Mouse (Mus musculus) CD4-positive naive resting alpha-beta T cell, adult 76 days (primary cell): ENCODE measurements around the gene Cdc42ep5. TPM values are rescaled to one million over a fixed set of nuclear protein-coding genes. Genes with fewer than 3 reads are reported as not detected.

Source experiments
- total RNA-seq: library from RNA; stranded (reverse); gene quantifications from one replicate; pipeline ENCODE4 v1.2.4, GENCODE M21; 2023

Gene Cdc42ep5
- not detected for total RNA-seq

DNA sequence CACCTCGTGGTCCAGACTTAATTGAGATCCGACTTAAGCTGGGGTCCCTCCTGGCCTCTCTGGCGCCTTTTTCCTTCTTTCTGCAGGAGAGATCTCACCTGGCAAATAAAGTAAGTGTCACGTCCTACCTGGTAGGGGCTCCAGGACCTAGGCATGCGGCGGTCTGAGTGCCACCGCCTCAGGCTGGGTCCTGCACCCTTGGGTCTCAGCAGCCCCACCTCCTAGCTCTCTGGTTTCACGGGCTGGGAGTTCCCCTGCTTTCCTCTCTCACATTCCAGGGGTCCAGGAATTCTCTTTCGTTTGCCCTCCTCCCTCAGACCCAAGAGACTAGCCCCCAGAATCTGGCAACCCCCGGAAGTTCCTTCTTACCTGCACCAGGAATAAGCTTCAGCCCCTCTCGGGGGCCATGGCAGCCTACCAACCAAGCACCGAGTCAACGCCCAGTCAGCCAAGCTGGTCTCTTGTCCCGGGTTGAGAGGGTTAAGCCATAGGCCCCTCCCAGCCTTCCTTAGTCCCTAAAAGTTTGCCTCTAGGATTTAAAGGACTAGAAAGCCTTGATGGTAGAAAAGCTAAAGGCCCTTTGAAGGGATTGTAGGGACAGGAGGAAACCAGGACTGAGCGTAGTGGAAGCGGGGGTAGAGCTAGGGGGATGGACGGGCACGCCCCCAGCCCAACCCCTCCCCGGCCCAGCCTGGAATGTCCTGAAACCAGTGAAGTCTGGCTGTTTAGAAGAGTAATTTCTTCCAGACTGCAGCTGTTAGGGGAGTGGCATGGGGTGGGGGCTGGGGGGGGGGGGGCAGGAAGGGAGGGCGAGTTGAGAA is at the start of gene Cdc42ep5:
Cdc42ep5 (minus strand) TSS at position 771 of the 821 bp plus-strand sequence.

DNA sequence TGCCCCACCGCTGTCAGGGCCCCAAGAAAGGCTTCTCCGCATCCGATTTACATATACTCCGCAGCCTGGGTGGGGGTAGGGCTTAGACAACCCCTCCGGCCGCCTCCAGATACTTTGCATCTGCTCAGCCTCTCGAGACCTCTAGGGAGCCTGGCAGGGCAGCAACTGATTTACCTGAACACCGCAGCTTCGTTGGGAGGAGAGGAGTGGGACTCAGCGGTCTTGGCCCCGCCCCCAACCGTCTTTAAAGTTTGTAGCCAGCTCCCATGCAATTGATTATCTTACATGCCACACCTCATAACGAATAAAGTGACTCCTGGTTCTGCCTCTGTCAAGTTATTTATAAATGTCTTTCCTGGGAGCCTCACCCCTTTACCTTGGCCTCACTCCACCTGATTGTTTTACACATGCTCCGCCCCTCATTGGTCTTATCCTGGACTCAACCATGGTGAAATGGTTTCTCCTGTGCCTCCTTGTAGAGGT is 14.6 kb downstream of the Cdc42ep5 start, which contains the start of gene Leng9:
Leng9 (minus strand) TSS at position 316 of the 483 bp plus-strand sequence.

DNA sequence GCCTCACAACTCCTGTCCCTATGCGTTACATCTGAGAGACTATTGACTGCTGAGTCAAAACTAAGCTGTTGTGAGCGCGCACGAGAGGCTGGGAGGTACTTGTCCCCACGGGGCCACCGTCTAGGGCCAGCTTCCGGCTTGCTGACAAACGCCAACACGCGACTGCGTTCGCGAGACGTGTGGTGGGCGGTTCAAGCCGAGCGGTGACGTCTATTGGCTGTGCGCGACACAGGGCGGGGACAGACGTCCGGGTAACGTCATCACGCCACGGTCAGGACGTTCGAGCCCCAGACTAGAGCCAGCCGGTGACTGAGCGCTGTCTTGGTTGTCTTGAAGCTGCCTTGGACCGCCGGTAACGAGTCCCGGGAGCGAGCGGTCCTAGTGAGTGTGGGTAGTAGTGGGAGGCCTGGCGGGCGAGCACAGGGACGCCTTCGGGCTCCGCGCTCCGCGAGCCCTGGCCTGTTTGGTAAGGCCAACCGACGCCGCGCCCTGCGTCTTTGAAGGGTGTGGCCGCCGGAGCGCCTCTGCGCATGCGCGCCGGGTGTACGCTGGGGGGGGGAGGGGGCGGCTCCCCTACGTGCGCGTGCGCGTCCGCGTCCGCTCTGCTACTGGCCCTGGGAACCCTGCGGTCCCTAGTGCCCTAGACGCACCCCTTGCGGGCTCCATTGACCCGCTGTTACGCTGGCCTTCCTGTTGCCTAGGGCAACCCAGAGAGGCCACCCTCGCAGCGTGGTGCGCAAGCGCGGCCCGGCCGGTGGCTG is 27.7 kb downstream of the Cdc42ep5 start, which contains the start of gene Leng8:
Leng8 (plus strand) TSS at position 269 of the 761 bp plus-strand sequence.

DNA sequence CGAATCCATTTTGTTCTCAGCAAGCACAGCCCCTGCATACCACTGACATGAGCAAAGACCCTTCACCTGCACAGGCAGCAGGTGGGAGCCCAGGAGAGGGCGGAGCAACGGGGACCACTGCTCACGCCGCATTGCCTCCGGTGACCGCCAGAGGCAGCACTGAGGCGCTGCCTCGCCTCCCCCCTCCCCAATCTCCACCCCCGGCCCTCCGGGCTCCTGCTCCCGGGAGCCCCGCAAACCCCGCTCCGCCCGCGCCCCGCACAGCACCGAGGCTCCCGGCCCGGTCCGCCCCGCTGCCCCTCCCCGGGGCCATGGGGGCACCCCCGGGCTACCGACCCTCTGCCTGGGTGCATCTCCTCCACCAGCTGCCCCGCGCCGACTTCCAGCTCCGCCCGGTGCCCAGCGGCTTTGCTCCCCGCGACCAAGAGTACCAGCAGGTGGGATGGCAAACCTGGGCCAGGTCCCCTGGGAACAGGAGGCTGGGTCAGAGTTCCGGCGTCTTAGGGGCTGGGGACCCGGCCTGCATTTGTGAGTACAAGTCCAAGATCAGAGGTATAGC is 45.2 kb downstream of the Cdc42ep5 start, which contains the start of gene Ttyh1:
Ttyh1 (plus strand) TSS at position 65 of the 559 bp plus-strand sequence.

Other genes starting within 250 kb of the Cdc42ep5 start
- 0.62 TPM for gene Lilra6, start 249.4 kb downstream of the Cdc42ep5 start, total RNA-seq
- gene Lair1, start 101.7 kb downstream of the Cdc42ep5 start, total RNA-seq = 14.0 TPM
- gene Ttyh1, start 45.5 kb downstream of the Cdc42ep5 start, total RNA-seq = not detected
- 473 TPM for gene Leng8, start 27.8 kb downstream of the Cdc42ep5 start, total RNA-seq
- 11.1 TPM for gene Leng9, start 14.5 kb downstream of the Cdc42ep5 start, total RNA-seq
- not detected for gene Lilra5, start 72.9 kb upstream of the Cdc42ep5 start, total RNA-seq
- 2.7 TPM for gene Ncr1, start 172.9 kb upstream of the Cdc42ep5 start, total RNA-seq
- gene Gp6, start 232.9 kb upstream of the Cdc42ep5 start, total RNA-seq = 0.12 TPM